Mouse (Mus musculus) granulocyte monocyte progenitor cell, adult 5-6 weeks (primary cell): Measurements from ENCODE around the gene Trim63. TPM values are rescaled to one million over a fixed set of nuclear protein-coding genes. Genes with fewer than 3 reads are reported as not detected.

Experiments used
- ATAC-seq: replicated peaks from 2 replicates; pipeline ENCODE4 v1.8.0; 2016; ENCODE audit warnings: mild to moderate bottlenecking, moderate TSS enrichment, inconsistent platforms; ENCODE audit not compliant: poor library complexity, severe bottlenecking
- total RNA-seq, 2 experiments: library from RNA; stranded (forward) in 1 of 2; stranded (reverse) in 1 of 2; fragments of 200-712, 200-1000 nt in 1 of 2; fragments of >200 nt in 1 of 2; fragmentation: Nextera tagmentation in 1 of 2; gene quantifications; 2 replicates each; pipeline ENCODE4 v1.2.3; 2014 to 2017

Trim63 gene
- total RNA-seq, 2 experiments from 2014 or later = not detected

DNA sequence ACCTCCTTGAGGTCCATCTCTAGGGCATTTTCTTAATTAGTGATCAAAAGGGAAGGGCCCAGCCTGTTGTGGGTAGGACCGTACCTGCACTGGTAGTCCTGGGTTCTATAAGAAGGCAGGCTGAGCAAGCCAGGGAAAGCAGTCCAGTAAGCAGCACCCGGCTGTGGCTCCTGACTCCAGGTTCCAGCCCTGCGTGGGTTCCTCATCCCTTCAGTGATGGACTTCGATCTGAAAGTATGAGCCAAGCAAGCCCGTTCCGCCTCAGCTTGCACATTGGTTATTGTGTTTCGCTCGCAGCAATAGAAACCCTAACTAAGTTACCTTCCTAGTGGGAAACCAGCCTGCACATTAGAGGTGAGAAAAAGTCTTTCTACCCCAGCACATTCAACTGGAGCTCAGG, 17.6 kb upstream of the Trim63 start:
- no peak for ATAC-seq

DNA sequence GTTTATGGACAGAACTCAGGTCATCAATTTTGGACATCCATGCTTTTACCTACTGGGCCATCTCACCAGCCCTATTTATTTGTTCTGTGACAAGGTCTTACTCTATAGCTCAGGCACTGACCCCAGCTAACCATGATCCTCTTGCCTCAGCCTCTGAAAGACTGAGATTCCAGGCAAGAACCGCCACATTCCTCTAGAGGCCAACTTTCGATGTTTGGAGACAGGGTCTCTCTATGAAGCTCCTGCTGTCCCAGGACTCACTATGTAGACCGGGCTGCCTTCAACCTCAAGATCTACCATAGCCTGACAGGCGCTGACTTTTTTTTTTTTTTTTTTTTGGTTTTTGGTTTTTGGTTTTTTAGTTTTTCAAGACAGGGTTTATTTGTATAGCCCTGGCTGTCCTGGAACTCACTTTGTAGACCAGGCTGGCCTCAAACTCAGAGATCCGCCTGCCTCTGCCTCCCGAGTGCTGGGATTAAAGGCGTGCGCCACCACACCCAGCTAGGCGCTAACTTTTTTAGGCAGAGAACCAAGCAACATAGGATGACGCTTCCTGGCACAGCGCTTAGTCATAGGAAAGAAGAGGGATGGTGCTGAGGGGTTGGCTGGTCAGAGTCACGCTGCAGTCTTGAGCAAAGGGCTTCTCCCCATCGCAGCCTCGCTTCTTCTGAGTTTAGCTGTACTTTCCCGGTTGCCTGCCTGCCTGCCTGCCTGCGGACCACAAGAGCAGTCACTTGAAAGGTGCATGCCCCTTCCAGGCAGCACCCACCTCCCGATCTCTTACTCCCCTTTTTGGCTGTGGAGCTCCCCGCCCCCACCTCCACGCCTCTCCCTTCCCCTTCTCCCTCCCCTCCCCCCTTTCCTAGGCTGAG, 16.1 kb upstream of the Trim63 start:
- no peak for ATAC-seq

DNA sequence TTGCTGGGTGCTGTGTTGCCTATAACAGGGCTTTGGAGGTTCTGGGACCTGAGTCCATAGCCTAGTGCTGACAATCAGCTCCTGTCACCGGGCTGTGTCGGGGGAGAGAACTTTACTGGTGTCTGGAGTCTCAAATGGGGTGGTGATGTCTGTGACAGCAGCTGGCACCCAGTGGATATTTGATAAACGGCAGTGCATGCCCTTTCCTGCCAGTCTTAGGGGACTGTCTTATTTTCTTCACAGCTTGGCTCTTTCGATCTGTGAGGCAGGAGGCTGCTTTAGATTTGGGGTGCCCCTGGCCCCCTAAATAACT, 15.5 kb upstream of the Trim63 start:
- ATAC-seq = no peak

DNA sequence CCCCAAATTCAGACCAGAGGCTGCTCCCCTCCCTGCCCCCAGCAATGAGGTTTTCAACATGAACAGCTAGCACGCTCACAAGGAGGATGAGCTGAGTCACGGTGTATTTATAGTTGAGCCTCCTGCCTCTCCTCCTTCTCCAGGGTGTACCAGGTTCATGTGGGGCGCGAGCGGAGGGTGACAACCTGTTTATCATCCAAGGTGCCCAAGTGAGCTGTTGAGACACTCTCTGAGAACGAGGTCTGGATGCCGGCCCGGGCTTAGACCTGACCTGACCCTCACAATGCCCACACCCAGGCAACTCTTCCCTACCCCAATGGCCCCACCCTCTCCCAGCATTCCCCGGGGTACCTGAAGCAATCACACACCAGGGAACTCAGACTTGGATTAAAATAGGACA, 14.6 kb upstream of the Trim63 start:
- peak; percentile 46 for ATAC-seq

DNA sequence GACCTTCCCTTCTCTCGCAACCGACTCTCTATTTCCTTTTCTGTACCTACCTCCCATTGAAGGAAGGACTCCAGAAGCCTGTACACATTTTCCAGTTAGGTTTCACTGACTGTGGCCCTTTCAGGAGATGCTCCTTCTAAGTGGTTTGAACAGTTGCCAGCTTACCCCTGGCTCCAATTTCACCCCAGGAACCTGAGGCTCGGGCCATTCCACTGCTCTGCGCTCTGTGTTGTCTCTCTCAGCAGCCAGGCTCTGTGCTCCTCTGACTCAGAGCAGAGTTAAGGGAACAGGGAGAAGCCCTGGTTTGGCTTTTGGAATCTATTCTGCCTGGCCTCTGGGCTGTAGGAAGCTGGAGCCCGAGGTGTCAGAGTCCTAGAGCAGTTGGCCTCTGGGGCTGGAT, 12.8 kb upstream of the Trim63 start:
- no peak for ATAC-seq

DNA sequence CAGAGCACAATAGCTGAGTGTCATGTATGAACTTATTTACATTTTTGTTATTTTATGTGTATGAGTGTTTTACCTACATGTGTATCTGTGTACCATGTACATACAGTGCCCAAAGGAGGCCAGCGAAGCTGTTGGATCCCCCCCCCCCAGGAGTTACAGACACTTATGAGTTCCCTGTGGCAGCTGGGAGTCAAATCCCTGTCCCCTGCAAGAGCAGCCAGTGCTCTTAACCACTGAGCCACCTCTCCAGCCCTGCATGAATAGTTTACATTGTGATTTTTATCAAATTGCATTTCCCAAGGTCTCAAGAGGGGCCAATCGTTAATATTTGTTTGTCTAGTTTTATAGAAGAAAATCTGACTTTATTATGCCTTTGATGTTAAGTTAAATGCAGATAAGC, 8.0 kb upstream of the Trim63 start:
- no peak for ATAC-seq

DNA sequence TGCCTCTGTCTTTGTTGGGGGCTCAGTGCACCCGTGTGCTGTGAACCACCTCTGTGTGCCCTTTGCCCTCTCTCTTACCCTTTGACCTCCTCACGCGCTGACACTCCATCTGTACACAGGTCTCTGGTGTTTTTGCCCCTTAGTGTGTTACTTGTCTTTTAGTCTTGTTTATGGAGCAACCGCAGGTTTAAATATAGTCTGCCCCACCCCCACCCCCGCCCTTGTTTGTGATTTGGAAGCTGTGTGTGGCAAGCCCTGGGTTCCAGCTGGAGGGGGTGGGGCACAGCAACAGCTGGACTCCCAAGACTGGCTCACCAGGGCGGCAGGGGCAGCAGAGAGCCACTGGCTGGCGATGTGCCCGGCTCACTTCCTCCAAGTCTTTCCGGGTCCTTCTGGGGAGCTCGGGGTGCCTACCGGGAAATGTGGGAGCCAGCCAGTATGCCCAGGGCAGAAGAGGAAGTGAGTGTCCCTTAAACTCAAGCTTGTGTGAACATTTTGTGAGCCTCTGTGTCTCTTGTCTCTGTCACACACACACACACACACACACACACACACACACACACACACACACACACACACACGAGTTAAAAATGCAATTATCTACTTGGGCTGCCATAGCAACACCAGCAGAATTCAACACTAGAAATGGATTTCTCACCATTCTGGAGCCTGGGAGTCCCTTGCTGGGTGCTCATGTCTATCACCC, 7.4 kb upstream of the Trim63 start:
- ATAC-seq = peak; percentile 100

DNA sequence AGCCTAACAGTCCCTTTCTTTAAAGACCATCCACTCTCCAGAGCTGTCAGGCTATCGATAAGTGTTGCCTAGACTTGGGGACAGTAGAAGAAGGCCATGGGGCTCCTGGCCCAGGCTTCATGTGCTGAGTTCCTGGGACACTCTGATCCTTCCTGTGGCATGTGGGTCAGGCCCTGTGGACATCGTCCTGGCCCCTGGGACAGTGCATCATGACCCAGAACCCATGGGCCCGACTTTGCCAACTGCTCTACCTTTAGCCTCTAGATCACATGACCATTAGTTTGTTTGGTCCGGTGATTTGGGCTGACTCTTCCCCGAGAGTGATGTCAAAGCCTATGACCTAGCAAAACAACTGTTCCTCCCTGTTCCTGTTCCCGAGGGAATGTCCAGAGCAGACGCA, 4.8 kb upstream of the Trim63 start:
- no peak for ATAC-seq

DNA sequence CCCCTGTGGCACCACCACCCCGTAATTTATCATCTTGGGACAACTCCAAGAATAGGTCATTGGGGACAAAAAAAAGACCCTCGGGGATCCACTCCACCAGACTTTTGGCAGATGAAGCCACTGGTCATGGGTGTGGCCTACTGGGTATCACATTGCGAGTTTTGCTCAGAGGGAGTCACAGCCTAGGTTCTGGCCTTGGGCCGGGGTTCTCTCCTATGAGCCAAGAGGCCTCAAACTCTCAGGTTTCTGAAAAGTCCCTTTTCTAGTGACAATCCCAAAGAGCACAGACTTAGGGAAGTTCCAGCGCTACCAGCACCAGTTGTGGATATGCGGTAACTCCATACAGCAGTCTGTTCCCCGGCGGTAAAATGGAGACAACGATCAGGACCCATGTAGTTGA, 4.3 kb upstream of the Trim63 start:
- ATAC-seq = no peak

DNA sequence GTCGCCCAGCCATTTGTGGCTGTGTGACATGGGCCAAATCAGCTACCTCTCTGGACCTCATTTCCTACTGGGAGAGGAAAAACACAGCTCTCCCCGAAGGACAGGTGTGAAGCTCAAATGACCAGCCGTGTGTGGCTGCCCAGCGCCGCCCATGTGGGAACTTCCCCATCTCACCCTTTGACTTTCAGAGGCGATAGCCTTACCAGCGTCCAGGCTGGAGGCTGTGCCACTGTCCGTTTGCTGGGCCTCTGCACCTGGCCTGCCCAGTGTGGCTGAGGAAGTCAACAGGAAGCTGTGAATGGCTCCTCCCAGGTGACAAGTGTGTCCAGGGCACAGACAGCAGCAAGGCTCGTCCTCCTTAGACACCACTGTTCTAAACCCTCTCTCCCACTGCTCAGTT, 3.1 kb upstream of the Trim63 start:
- ATAC-seq = no peak

DNA sequence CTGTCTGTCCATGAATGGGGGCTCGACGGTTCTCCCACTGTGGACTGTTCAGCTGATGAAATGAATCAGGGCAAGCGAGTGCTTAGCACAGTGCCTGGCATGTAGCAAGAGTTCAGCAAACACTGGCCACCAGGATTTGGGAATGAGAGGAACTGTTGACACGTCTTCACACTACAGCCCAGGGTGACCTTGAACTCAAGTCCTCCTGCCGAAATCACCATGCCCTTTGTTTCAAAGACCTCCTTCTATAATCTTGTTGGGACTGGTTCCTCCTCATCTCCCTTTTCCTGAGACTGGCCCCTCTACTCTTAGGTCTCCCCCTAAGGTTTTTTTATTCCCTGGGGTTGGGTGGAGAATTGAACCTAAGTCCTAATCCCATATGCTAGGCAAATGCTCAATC, 2.6 kb upstream of the Trim63 start:
- ATAC-seq = no peak

DNA sequence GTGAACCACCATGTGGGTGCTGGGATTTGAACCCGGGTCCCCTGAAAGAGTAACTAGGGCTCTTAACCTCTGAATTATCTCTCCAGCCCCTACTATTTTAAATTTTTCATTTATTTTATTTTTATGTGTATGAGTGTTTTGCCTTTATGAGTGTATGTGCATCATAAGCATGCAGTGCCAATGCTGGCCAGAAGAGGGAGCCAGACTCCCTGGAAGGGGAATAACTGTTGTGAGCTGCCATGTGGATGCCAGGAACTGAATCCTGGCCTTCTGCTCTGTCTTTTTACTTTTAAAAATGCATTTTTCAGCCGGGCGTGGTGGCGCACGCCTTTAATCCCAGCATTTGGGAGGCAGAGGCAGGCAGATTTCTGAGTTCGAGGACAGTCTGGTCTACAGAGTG, 2.0 kb upstream of the Trim63 start:
- no peak for ATAC-seq

DNA sequence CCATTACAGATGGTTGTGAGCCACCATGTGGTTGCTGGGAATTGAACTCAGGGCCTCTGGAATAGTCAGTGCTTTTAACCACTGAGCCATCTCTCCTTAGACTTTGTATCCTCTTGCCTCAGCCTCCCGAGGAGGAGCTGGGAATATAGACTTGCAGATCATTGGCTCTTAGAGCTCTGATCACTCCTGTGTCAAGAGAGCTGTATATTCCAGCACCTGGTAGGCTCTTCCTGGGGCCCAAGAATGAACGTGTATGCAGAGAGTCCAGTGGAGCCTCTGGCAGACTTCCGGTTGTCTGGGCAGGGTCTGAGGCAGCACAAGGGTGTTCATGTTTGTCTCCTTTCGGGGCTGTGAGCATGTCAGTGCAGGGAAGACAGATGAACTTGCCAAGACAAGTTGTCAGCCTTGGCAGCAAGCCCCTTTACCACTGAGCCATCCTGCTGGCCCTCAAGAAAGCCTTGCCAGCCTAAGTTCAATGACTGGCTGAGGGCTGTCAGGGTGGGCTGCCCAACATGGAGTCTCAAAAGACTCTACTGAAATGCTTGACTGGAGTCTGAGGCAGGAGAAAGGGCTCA, 752 bp upstream of the Trim63 start:
- no peak for ATAC-seq

DNA sequence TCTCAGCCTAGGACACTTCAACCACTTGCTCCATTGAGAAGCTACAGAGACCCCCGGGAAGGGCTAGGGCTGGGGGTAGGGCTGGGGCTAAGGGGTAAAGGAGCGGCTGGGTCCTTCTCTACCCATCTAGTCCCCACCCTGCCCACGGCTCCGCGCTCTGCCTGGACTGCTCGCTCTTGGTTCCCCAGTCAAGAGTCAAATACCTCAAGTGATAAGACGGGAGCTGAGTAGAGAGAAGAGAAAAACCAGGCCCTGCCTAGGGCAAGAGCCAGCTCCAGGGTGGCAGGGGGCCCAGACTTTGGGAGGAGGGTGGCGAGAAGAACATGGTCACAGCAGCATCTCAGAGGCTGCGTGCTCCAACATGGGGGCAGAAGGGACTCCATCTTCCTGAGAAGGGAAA, 550 bp downstream of the Trim63 start:
- no peak for ATAC-seq

DNA sequence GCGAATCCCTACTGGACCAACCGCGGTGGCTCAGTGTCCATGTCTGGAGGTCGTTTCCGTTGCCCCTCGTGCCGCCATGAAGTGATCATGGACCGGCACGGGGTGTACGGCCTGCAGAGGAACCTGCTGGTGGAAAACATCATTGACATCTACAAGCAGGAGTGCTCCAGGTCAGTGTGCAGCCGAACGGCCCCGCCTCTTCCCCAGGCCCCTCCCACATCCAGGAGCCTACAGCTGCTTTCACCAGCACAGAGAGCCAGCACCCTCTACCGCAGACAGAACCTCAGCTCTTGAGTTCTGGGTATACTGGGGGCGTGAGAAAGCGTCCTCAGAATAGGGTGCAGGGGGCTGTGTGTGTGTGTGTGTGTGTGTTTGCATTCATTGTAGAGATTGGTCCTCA, 1.5 kb downstream of the Trim63 start:
- peak; percentile 35; the same call in 1 of the 2 replicates for ATAC-seq

DNA sequence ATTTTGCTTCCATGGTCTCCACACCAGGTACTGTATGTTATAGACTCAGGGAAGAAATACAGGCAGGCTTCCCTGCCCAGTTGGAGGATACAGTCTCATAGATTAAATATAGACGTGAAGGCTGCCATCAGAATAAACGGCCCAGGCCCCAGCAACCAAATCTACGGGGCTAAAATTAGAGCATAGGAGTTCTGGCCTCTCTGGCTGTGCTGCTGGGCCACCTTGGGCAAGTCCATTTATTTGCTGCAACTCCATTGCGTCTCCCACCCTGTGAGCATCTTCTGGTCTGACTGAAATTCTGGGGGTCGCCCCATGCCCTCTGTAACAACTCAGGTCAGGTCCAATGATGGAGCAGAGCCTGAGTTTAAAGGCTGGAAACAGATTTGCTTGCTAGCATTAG, 4.2 kb downstream of the Trim63 start:
- no peak for ATAC-seq

DNA sequence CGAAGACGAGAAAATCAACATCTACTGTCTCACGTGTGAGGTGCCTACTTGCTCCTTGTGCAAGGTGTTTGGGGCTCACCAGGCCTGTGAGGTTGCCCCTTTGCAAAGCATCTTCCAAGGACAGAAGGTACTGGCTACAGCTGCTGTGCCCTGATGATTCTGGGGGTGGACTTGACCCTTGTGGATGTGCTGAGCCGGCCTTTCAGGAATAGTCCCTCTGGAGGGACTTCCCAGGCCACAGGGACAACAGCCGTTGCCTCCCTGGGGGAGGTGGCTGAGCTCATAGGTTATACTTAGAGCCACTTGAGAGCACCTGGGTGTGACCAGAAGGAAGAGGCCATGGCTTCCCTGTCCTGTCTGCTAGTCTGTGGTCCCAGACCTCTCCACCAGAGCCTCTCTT, 4.8 kb downstream of the Trim63 start:
- ATAC-seq = no peak

DNA sequence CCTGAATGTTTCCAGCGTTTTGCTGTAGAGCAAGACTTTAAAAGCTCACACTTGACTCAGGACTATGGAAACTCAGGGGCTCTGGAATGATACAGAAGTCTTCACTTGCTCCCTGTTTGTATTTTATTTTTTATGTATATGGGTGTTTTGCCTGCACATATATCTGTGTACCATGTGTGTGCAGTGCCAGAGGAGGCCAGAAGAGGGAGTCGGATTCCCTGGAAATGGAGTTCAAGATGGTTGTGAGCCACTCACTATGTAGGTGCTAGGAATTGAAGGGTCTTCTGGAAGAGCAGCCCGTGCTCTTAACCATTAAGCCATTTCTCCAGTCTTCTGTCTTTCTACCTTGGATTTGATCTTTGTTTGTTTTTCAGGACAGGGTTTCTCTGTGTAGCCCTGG, 6.6 kb downstream of the Trim63 start:
- no peak for ATAC-seq

DNA sequence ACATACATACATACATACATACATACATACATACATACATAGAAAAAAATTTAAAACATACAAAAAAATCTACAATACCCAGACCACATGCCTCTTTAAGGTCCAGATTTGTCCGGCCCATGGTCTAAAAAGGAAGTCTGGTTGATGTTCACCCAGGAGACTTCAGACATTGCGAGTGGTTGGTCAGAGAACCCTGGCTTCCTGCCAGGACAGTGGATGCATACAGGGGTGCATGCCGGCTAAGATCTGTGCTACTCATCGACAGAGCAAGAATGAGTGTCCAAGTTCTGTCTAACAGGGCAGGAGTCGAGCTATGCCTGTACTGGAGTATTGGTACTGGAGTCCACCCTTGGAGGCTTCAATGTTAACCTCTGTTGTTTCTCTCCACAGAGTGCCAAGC, 9.7 kb downstream of the Trim63 start:
- no peak for ATAC-seq

DNA sequence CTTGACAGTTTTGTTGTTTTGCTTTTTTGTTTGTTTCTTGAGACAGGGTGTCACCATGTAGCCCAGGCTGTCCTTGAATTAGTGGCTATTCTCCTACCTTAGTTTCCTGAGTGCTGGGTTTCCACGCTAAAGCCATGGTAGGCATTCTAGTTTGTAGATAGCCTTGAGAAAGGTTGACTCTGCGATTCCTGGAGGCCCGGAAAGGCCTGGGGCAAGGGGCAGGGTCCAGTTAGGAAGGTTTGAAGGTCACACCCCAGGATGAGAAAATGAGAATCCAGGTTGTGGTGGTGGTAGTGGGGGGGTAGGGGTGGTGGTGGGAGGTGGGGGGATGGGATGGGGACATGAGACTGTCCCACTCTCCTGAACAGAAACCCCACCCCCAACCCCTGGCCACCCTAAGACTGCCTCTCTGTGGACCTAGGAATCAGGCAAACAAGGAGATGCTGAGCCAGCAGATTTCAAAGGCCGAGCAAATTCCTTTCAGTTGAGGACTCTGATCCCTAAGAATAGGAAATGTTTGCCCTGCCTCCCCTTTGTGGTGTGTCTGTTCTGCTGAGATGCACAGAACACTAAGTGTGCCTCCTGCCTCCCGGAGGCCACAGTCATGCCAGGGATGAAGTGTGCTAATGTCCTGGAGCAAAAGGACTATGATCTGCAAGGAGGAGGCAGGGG, 12.1 kb downstream of the Trim63 start:
- ATAC-seq = no peak

DNA sequence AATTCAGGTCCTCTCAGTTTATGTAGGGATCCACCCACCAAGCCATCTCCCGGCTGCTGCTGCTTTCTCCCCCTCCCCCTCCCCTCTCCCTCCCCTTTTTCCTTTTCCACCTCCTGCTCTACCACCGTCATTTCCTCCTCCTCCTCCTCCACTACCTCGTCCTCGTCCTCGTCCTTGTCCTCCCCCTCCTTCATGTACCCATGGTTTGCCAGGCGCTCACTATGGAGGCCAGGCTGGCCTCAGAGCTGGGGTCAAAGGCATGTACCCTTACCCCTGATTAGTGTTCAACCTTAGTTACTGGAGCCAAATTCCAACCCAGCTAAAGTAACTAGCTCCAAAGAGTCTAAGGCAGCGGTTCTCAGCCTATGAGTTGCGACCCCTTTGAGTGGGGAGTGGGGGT, 13.2 kb downstream of the Trim63 start:
- no peak for ATAC-seq
